Mouse (Mus musculus) brain, embryonic 14.5 days (tissue): ENCODE data around the gene Cytip. TPM values are rescaled to one million over a fixed set of nuclear protein-coding genes. Genes with fewer than 3 reads are reported as not detected.
A peak's percentile ranks its signal among the peaks of the same experiment; 100 is the strongest.
"Not testable (repeated sequence)": the region's sequence is repeated elsewhere in the genome, so short reads cannot be mapped to it uniquely, and the experiment has no call there.

Experiments used
- DNase-seq: peaks from one replicate; pipeline ENCODE4 v3.0.0-alpha.2; 2011; ENCODE audit warnings: low read depth
- CTCF ChIP-seq: fragments of 200-500 bp; IDR thresholded peaks from 2 replicates; pipeline ENCODE4 v1.5.1; 2012; ENCODE audit warnings: inconsistent platforms, mild to moderate bottlenecking, moderate library complexity, borderline replicate concordance; ENCODE audit not compliant: insufficient read depth, insufficient read length; ENCODE audit errors: extremely low read depth
- POLR2A ChIP-seq: fragments of 200-500 bp; IDR thresholded peaks from 2 replicates; pipeline ENCODE4 v1.6.1; 2012; ENCODE audit warnings: mild to moderate bottlenecking, inconsistent platforms, borderline replicate concordance; ENCODE audit not compliant: poor library complexity, insufficient read depth, insufficient read length, severe bottlenecking; ENCODE audit errors: extremely low read depth
- polyA plus RNA-seq: library from polyadenylated mRNA; depleted of rRNA; stranded (reverse); fragments of >200 nt; gene quantifications from 2 replicates; pipeline ENCODE4 v1.2.3, GENCODE M21; 2012; rRNA removed

The Cytip gene
- polyA plus RNA-seq, 1 experiment: 0.16 TPM

DNA sequence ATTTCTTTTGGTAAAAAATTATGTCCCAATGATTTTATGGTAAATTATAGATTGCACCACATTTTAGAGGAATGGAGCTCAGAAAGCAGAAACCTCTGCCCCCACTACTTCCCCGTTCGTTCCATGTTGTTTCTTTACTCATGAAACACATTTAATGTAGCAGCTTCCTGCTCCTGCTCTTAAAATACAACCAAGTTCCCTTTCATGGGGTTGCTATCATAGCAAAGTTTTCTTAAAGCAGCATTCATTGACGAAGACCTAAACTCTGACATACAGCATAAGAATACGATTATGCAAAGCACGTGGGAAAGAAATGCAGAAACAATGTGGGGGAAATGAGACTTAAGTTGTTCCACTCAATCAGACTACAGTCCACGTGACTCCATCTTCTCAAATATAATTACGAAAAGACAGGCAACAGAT, 45.3 kb downstream of the Cytip start:
- no peak for TF ChIP-seq CTCF
- no peak for TF ChIP-seq POLR2A
- DNase-seq: no peak

DNA sequence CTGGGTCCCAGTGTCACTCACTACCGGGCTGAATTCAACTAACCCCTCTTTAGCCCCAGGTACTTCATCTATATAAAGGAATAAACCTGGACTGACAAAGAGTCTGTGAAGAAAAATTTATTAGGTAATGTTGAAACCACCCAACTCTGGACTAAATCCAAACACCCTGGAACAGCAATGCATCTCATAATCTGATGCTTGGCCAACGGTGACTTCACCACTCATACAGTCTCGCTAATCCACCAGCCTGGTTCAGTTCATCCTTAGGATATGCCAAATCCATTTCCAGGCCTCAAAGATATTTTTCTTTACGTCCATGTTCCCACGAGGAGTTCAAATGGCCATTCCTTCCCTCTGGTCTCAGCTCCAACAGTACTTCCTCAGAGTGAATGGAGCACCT, 48.8 kb downstream of the Cytip start:
- TF ChIP-seq CTCF (no peak), POLR2A (no peak)
- no peak for DNase-seq

GRCm38 (mm10) chr2:58140531-58140930, 54.8 kb downstream of the Cytip start:
- no peak for DNase-seq

DNA sequence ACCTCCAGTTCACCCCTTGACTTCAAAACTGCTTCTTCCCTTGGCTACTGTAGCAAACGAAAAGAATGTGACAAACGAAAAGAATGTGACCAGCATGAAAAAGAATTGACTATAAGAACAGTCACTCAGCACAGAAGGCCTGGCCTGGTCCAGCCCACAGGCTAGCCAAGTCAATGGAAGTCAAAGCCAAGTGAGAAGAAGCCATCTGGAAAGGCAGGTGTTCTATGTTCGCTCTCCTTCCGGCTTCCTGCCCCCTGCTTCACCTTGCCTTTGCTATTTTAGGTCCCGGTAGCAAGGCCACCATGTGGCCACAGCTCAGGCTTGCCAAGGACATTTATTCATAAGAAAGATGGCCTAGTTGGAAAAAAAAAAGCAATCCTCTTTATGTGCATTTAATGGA, 56.7 kb downstream of the Cytip start:
- no peak for DNase-seq
- TF ChIP-seq POLR2A (no peak), CTCF (no peak)

More at GRCm38 (mm10) chr2:58140531-58140930, 54.8 kb downstream of the Cytip start:
- TF ChIP-seq POLR2A (no peak), CTCF (no peak)

DNA sequence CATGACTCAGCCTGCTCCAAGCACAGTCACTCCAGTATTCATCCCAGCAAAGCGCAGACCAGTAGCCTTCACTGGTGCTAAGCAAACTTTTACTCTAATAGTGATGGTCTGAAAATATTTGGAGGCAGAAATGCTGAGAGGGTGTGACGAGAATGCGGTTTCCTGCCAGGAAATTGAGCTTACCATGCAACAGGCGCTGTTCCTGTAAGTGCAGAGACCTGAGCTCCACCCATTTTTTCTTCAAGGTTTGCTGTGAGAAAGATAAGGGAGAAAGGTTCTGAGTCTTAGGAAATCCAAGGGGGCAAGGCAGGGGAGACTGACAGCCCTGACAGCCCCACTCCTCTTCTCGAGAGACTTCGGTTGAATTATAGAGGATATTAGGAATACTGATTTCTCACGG, 57.7 kb downstream of the Cytip start:
- no peak for TF ChIP-seq POLR2A
- TF ChIP-seq CTCF: no peak
- DNase-seq: no peak

GRCm38 (mm10) chr2:58136526-58136925, 58.8 kb downstream of the Cytip start:
- TF ChIP-seq CTCF (no peak), POLR2A (no peak)
- no peak for DNase-seq

DNA sequence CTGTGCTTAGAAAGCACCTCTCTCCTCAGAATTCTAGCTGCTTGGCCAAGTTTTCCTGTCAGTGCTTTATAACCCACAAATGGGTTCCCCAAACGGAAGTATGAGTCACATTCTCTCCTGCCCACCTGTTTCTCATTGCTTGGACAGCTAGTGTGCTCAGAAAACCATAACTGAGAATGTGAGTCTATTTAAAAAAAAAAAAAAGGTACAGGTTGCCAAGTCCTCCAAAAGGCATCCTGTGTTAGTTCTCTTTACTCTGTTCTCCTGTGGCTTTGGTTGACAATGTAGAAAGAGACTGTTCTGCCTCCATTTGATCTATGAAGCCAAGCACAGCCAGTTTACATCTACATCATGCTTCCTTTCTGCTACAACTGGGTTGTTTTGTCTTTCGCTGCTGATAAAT, 60.3 kb downstream of the Cytip start:
- DNase-seq: no peak
- TF ChIP-seq POLR2A (no peak), CTCF (no peak)

GRCm38 (mm10) chr2:58132597-58132996, 62.7 kb downstream of the Cytip start:
- DNase-seq: peak; percentile 10
- TF ChIP-seq POLR2A: no peak
- TF ChIP-seq CTCF: no peak

DNA sequence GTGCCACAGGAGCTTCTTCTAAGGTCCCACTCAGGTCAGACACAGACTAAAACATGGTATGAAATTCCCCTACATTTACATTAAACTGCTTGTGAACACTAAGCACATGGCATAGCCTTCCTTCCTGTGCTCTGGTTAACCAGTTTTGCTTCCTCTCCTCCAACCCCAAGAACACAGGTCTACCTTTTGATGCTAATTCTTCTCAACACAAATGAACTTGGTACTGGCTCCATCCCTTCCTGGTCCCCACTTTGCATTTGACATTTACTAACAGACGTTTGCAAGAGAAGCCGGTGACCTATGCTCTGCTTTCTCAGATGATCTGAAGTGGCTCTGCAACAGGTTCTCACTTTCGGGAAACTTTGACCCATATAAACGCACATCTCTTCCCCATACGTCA, 65.4 kb downstream of the Cytip start:
- TF ChIP-seq POLR2A: no peak
- TF ChIP-seq CTCF: no peak
- no peak for DNase-seq

DNA sequence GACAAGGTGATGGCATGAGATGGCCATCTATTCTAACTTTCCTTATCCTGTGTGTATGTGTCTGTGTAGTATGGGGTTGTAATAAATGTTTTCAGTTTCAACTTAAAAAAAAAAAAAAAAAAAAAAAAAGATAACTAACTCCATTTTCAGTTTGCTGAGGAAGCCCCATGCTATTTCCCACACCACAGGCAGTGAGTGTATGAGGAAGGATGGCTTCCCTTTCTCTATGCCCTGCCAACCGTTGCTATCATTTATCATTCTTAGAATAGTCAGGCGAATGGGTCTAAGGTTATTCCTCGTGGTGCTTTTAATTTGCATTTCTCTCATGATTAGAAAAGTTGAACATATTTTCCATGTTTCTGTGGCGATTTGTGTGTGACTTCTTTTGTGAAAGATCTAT, 84.2 kb downstream of the Cytip start:
- TF ChIP-seq CTCF: no peak
- TF ChIP-seq POLR2A: no peak
- DNase-seq: no peak

GRCm38 (mm10) chr2:58107887-58108286, 87.4 kb downstream of the Cytip start:
- DNase-seq: not testable (repeated sequence)

GRCm38 (mm10) chr2:58107046-58107445, 88.3 kb downstream of the Cytip start:
- no peak for TF ChIP-seq POLR2A
- TF ChIP-seq CTCF: no peak
- no peak for DNase-seq

DNA sequence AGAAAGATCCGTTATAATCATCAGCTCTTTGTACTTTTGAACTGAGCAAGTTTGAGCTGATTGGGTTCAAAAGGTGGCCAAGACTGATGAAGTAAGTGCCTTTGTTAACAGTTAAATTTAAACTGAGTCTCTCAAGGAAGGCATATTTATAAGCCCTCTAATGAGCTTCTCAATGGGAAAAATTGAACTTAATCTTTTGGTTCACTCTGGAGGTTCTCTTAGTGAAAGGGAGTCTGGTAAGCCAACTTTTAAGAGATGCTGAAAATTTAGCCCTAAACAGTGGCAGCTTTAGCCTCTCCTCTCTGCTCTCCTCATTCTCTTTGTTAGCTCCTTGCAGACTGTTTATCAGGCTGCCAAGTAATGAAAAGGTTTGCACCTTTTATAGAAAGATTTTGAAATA, 100.5 kb downstream of the Cytip start:
- no peak for TF ChIP-seq CTCF
- DNase-seq: peak; percentile 61

GRCm38 (mm10) chr2:58086420-58086819, 108.9 kb downstream of the Cytip start:
- DNase-seq: no peak
- TF ChIP-seq POLR2A: no peak
- TF ChIP-seq CTCF: no peak

DNA sequence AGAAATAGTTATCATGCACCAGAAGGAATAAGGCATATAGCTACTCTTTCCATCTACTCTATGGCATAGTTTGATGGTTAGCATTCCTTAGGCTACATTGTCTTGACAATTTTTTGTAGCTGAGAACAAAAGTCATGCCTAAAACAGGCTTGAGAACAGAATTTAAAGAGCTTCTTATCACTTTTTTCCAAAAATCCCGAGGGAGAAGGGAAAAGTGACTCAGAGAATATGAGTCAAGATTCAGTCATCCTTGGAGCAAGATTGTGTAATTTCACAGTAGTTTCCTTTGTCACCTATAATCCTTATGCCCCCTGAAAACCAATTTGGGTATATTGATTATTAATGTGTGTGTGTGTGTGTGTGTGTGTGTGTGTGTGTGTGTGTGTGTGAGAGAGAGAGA, 115.5 kb downstream of the Cytip start:
- no peak for DNase-seq
- no peak for TF ChIP-seq POLR2A
- no peak for TF ChIP-seq CTCF

Other genes starting within 250 kb of the Cytip start
- 0.03 and 0.19 TPM in 2 replicates for gene Galnt5, start 197.6 kb downstream of the Cytip start, polyA plus RNA-seq
- gene Ermn, start 142.7 kb downstream of the Cytip start, polyA plus RNA-seq: 0.52 and 0.86 TPM in 2 replicates
- gene Acvr1c, start 162.4 kb upstream of the Cytip start, polyA plus RNA-seq: 0.26 and 0.34 TPM in 2 replicates